Mouse (Mus musculus): Measurements from ENCODE around the gene Rbbp5.

The Rbbp5 gene

DNA sequence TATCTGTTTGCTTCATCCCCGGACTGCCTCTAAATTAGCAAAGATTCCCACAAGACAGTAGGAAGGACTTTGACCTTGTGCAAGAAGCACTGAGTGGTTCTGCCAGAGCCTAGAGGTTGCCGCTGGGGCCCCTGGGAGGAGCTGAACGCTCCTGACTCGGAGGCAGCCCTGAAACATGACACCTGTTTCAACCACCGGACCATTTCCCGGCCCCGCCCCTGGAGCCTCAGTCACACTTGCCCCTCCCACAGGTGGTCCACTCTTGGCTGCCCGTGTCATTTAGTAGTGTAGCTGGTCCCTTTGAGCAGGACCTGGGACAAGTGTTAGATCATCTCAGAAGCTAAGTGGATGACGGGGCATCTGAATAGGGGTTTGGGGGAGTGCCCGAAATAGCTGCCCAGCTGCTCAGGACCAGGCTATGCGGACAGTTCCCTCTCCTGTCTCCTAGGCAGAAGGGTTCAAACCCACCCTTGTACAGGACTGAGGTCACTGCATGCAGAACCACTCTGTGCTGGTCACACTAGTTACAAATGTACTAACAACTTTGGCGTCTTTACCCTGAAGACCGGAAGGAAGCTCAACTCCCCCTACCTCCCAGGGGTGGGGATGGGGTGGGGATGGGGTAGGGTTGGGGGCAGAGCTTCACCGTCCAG is 64.1 kb downstream of the Rbbp5 start:
- DNase-seq (ENCODE audit: low spot score in 2 of 2) = no peak

DNA sequence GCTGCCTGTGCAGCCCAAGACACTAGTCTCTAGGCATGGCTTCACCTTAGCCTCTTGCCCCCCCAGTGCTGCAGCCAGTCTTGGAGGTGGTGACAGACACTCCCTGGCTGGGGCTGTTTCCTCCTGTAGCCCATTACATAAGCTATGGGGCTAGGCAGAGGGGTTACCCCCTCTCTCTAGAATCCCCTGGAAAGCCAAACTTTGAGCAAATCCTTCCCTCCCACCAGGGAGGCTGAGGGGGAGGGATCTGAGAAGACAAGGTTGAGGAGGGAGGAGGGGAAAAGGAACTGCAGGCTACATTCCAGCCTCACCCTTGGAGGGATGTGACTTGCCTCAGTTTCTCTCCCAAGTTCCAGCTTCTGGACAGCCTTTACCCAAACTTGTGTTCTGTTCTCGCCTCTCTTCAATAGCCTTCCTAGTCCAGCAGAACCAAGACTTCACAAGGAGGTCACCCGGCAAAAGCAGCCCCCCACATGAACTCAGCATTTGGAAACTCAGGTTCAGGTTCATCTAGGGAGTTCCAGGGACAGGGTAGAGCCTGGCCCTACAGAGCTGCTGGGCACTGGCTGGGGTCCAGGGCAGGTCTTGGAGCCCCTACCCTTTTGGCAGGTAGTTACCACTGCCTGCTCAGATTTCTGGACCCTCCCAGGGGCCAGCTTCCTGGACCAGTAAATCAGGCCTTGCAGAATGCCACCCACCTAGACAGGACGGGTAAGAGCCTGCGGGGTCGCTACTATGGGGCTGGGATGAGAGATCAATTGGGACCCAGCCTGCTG is 64.8 kb downstream of the Rbbp5 start:
- no peak for DNase-seq (ENCODE audit: low spot score in 2 of 2)

DNA sequence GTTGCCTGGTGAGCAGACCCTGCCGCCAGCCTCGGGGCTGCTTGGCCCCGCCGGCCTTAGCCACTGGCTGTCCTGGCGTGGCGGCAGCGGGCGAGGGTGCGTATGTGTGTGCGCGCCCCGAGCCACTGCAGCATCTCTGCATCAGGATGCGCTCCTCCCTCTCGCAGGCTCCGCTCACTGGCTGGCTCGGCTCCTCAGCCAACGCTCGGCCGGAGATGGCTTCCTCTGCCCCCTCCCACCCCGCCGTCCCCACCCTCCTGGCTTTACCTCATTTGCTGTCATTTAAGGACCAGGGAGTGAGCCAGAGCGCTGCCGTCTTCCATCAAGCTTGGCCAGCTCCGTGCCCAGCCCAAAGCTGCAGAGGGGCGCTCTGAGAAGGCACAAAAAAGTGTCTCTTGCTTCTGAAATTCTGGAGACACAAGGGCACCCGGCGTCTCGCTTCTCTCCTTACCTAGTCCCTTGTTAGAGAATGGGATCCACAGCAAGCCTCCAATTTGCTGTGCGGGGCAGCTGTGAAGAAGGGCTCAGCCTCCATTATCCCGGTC is 65.7 kb downstream of the Rbbp5 start, which contains the start of gene Cntn2:
Gene Cntn2 (minus strand): TSS at position 495 of the 545 bp plus-strand sequence.
- DNase-seq (ENCODE audit: low spot score in 2 of 2) = peak; percentile 69 to 72

DNA sequence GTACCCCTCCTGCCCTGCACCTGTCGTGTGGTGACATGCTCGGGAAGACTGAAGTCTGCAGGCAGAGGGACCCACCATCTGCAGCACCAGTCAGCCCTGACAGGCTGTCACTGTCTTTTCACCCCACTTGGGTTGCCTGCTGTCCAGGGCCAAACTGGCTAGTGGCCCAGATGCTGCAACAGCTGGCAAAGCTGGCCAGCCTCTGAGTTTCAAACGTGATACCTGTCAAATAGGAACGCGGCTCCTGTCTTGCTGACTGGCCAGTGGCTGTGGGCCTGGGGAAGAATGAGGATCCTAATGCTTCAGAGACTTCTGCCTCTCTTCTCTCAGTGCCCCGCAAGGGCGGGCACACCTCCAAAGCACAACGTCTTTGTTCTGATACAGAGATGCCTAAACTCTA is 66.6 kb downstream of the Rbbp5 start:
- no peak for DNase-seq (ENCODE audit: low spot score in 2 of 2)
